Mouse (Mus musculus): ENCODE results near the gene Olfr1458. TPM values are rescaled to one million over a fixed set of nuclear protein-coding genes. Genes with fewer than 3 reads are reported as not detected.

Gene Olfr1458
- polyA plus RNA-seq (2015; fragmentation: Nextera tagmentation; extraction: Ambion mirVana): not detected in 2 replicates

- H3K4me1 ChIP-seq: no peaks in the 10 kb centered on the region
- no peak within 1 kb of the TSS for H3K4me2 ChIP-seq
- no peaks in the 10 kb centered on the region for H3K27me3 ChIP-seq
- no peaks in the 10 kb centered on the region for H3K36me3 ChIP-seq (ENCODE audit: poor library complexity, severe bottlenecking)
- no peak within 1 kb of the TSS for H3K4me3 ChIP-seq
- H3K9me3 ChIP-seq (replicated peaks): peaks cover 37% of the 10 kb centered on the region
- H3K9ac ChIP-seq: no peak within 1 kb of the TSS
- H3K27ac ChIP-seq: no peak within 1 kb of the TSS
- 87% methylated on average over 3 of the region's 3 CpGs for WGBS
- ATAC-seq: no peak
These were observed at the start of gene Olfr1458 for GRCm38 (mm10) chr19:13106675-13107074. TSS of gene Olfr1458 (minus strand) at chr19:13106775.

- H3K4me3 ChIP-seq: no peak within 1 kb of the TSS
- H3K4me2 ChIP-seq: no peak within 1 kb of the TSS
- H3K27ac ChIP-seq: no peak within 1 kb of the TSS
- H3K4me1 ChIP-seq: no peaks in the 10 kb centered on the region
- WGBS: 80% methylated on average over 1 of the region's 1 CpGs
- no peak for ATAC-seq
- H3K9me3 ChIP-seq (replicated peaks): peaks cover 27% of the 10 kb centered on the region
- no peak within 1 kb of the TSS for H3K9ac ChIP-seq
- no peaks in the 10 kb centered on the region for H3K36me3 ChIP-seq (ENCODE audit: poor library complexity, severe bottlenecking)
- H3K27me3 ChIP-seq: no peaks in the 10 kb centered on the region
These were observed 42.9 kb upstream of the Olfr1458 start, which contains the start of gene Olfr1459 for GRCm38 (mm10) chr19:13149449-13149848. TSS of gene Olfr1459 (minus strand) at chr19:13149549.

- H3K9ac ChIP-seq: no peak within 1 kb of the TSS
- no peak within 1 kb of the TSS for H3K4me2 ChIP-seq
- H3K27me3 ChIP-seq: no peaks in the 10 kb centered on the region
- ATAC-seq: no peak
- no peak within 1 kb of the TSS for H3K4me3 ChIP-seq
- no peaks in the 10 kb centered on the region for H3K4me1 ChIP-seq
- H3K27ac ChIP-seq: no peak within 1 kb of the TSS
- WGBS: 77% methylated on average over 2 of the region's 2 CpGs
- peaks cover 17% of the 10 kb centered on the region for H3K9me3 ChIP-seq (replicated peaks)
- no peaks in the 10 kb centered on the region for H3K36me3 ChIP-seq (ENCODE audit: poor library complexity, severe bottlenecking)
These were observed 8.8 kb downstream of the Olfr1458 start, which contains the start of gene Olfr1457 for GRCm38 (mm10) chr19:13097791-13098190. TSS of gene Olfr1457 (minus strand) at chr19:13097891.

GRCm38 (mm10) chr19:13093908-13094307 lies 12.7 kb downstream of the Olfr1458 start:
- H3K4me3 ChIP-seq: no peak overlapping the region
- ATAC-seq: no peak
- peaks cover 27% of the 10 kb centered on the region for H3K9me3 ChIP-seq (replicated peaks)

GRCm38 (mm10) chr19:13060310-13060709 lies 46.3 kb downstream of the Olfr1458 start, which contains the start of gene Olfr1454:
TSS of gene Olfr1454 (plus strand) at chr19:13060610.
- no peaks in the 10 kb centered on the region for H3K4me1 ChIP-seq
- peaks cover 36% of the 10 kb centered on the region for H3K9me3 ChIP-seq (replicated peaks)
- H3K36me3 ChIP-seq (ENCODE audit: poor library complexity, severe bottlenecking): no peaks in the 10 kb centered on the region
- 77% methylated on average over 2 of the region's 2 CpGs for WGBS
- no peak within 1 kb of the TSS for H3K27ac ChIP-seq
- H3K4me2 ChIP-seq: no peak within 1 kb of the TSS
- no peak within 1 kb of the TSS for H3K9ac ChIP-seq
- H3K27me3 ChIP-seq: no peaks in the 10 kb centered on the region
- ATAC-seq: no peak
- no peak within 1 kb of the TSS for H3K4me3 ChIP-seq

More at GRCm38 (mm10) chr19:13093908-13094307, 12.7 kb downstream of the Olfr1458 start:
- no peaks in the 10 kb centered on the region for H3K27me3 ChIP-seq
- no peak overlapping the region for H3K4me2 ChIP-seq
- no peak overlapping the region for H3K27ac ChIP-seq
- H3K4me1 ChIP-seq: no peaks in the 10 kb centered on the region
- H3K9ac ChIP-seq: no peak overlapping the region
- 88% methylated on average over 1 of the region's 1 CpGs for WGBS
- no peaks in the 10 kb centered on the region for H3K36me3 ChIP-seq (ENCODE audit: poor library complexity, severe bottlenecking)

Other genes starting within 250 kb of the Olfr1458 start
- gene Olfr1444, start 249.5 kb downstream of the Olfr1458 start, polyA plus RNA-seq (2015; fragmentation: Nextera tagmentation; extraction: Ambion mirVana): not detected in 2 replicates
- gene Olfr1445, start 222.9 kb downstream of the Olfr1458 start, polyA plus RNA-seq (2015; fragmentation: Nextera tagmentation; extraction: Ambion mirVana): not detected in 2 replicates
- gene Olfr1446, start 213.3 kb downstream of the Olfr1458 start, polyA plus RNA-seq (2015; fragmentation: Nextera tagmentation; extraction: Ambion mirVana): not detected in 2 replicates
- gene Olfr1447, start 203.0 kb downstream of the Olfr1458 start, polyA plus RNA-seq (2015; fragmentation: Nextera tagmentation; extraction: Ambion mirVana): not detected in 2 replicates
- not detected in 2 replicates for gene Olfr1448, start 182.4 kb downstream of the Olfr1458 start, polyA plus RNA-seq (2015; fragmentation: Nextera tagmentation; extraction: Ambion mirVana)
- not detected in 2 replicates for gene Olfr1449, start 175.9 kb downstream of the Olfr1458 start, polyA plus RNA-seq (2015; fragmentation: Nextera tagmentation; extraction: Ambion mirVana)
- gene Olfr1450, start 156.5 kb downstream of the Olfr1458 start, polyA plus RNA-seq (2015; fragmentation: Nextera tagmentation; extraction: Ambion mirVana): not detected in 2 replicates
- gene Olfr1451, start 111.8 kb downstream of the Olfr1458 start, polyA plus RNA-seq (2015; fragmentation: Nextera tagmentation; extraction: Ambion mirVana): not detected in 2 replicates
- not detected in 2 replicates for gene Olfr1453, start 78.4 kb downstream of the Olfr1458 start, polyA plus RNA-seq (2015; fragmentation: Nextera tagmentation; extraction: Ambion mirVana)
- gene Olfr1454, start 46.2 kb downstream of the Olfr1458 start, polyA plus RNA-seq (2015; fragmentation: Nextera tagmentation; extraction: Ambion mirVana): not detected in 2 replicates
- not detected in 2 replicates for gene Olfr1457, start 8.9 kb downstream of the Olfr1458 start, polyA plus RNA-seq (2015; fragmentation: Nextera tagmentation; extraction: Ambion mirVana)
- gene Olfr1459, start 42.8 kb upstream of the Olfr1458 start, polyA plus RNA-seq (2015; fragmentation: Nextera tagmentation; extraction: Ambion mirVana): not detected in 2 replicates
- gene Olfr1461, start 56.2 kb upstream of the Olfr1458 start, polyA plus RNA-seq (2015; fragmentation: Nextera tagmentation; extraction: Ambion mirVana): not detected in 2 replicates
- gene Olfr1462, start 79.0 kb upstream of the Olfr1458 start, polyA plus RNA-seq (2015; fragmentation: Nextera tagmentation; extraction: Ambion mirVana): not detected in 2 replicates
- not detected in 2 replicates for gene Olfr1463, start 124.6 kb upstream of the Olfr1458 start, polyA plus RNA-seq (2015; fragmentation: Nextera tagmentation; extraction: Ambion mirVana)
- gene Olfr1465, start 208.8 kb upstream of the Olfr1458 start, polyA plus RNA-seq (2015; fragmentation: Nextera tagmentation; extraction: Ambion mirVana): not detected in 2 replicates
- gene Olfr1466, start 232.1 kb upstream of the Olfr1458 start, polyA plus RNA-seq (2015; fragmentation: Nextera tagmentation; extraction: Ambion mirVana): not detected in 2 replicates